Mouse (Mus musculus): Measurements from ENCODE around the gene Ntsr1. TPM values are rescaled to one million over a fixed set of nuclear protein-coding genes. Genes with fewer than 3 reads are reported as not detected.

The Ntsr1 gene
- total RNA-seq, 1 experiment = 0.09 TPM

- no peak for DNase-seq (ENCODE audit: low read depth, low spot score)
- peaks cover 0 to 3% of the 10 kb centered on the region in 2 experiments; a peak in 1 of 4 replicates for H3K4me1 ChIP-seq (ENCODE audit: control insufficient read depth in 2 of 2, insufficient read depth in 2 of 2, low read length in 2 of 2, poor library complexity in 1 of 2)
- H3K9me3 ChIP-seq (ENCODE audit: control insufficient read depth, insufficient read depth, low read depth, low read length) = no peaks in the 10 kb centered on the region
- no peak overlapping the region for H3K27ac ChIP-seq (ENCODE audit: insufficient read depth, low read depth, low read length, poor library complexity, severe bottlenecking)
- TF ChIP-seq HCFC1 (IDR thresholded peaks at IDR 0.05; ENCODE audit: borderline replicate concordance, insufficient read depth, low read length) = no peak
- no peak for TF ChIP-seq ZC3H11A (IDR thresholded peaks at IDR 0.05; ENCODE audit: borderline replicate concordance, low read depth, low read length)
- TF ChIP-seq ZNF384 (IDR thresholded peaks at IDR 0.05; ENCODE audit: low read depth, low read length) = no peak
- TF ChIP-seq MAFK (IDR thresholded peaks at IDR 0.05; ENCODE audit: insufficient read depth, low read depth, low read length) = no peak
- no peak for TF ChIP-seq CHD2 (IDR thresholded peaks at IDR 0.05; ENCODE audit: low read depth, low read length)
- H3K4me3 ChIP-seq (ENCODE audit: insufficient read depth in 1 of 2, low read depth in 1 of 2, low read length in 2 of 2, poor library complexity in 1 of 2, severe bottlenecking in 1 of 2) = no peak overlapping the region
- in situ Hi-C loops (cut with MboI; ENCODE audit: low sequenced_read_pairs in 2 of 2, unreplicated experiment in 2 of 2) = no loop called here
- H3K36me3 ChIP-seq (ENCODE audit: control insufficient read depth, insufficient read depth, low read length, poor library complexity, severe bottlenecking) = no peaks in the 10 kb centered on the region
- no peak overlapping the region for H3K9ac ChIP-seq (ENCODE audit: insufficient read depth, low read depth, low read length, poor library complexity, severe bottlenecking)
These were observed 32.1 kb downstream of the Ntsr1 start for GRCm38 (mm10) chr2:180531671-180532385.

- TF ChIP-seq ZC3H11A (IDR thresholded peaks at IDR 0.05; ENCODE audit: borderline replicate concordance, low read depth, low read length) (no peak), ZNF384 (IDR thresholded peaks at IDR 0.05; ENCODE audit: low read depth, low read length) (no peak), HCFC1 (IDR thresholded peaks at IDR 0.05; ENCODE audit: borderline replicate concordance, insufficient read depth, low read length) (no peak), CHD2 (IDR thresholded peaks at IDR 0.05; ENCODE audit: low read depth, low read length) (no peak), MAFK (IDR thresholded peaks at IDR 0.05; ENCODE audit: insufficient read depth, low read depth, low read length) (no peak)
- peaks cover 0 to 3% of the 10 kb centered on the region in 2 experiments; a peak in 1 of 4 replicates for H3K4me1 ChIP-seq (ENCODE audit: control insufficient read depth in 2 of 2, insufficient read depth in 2 of 2, low read length in 2 of 2, poor library complexity in 1 of 2)
- no peaks in the 10 kb centered on the region for H3K36me3 ChIP-seq (ENCODE audit: control insufficient read depth, insufficient read depth, low read length, poor library complexity, severe bottlenecking)
- H3K4me3 ChIP-seq (ENCODE audit: insufficient read depth in 1 of 2, low read depth in 1 of 2, low read length in 2 of 2, poor library complexity in 1 of 2, severe bottlenecking in 1 of 2) = no peak overlapping the region
- H3K9me3 ChIP-seq (ENCODE audit: control insufficient read depth, insufficient read depth, low read depth, low read length) = no peaks in the 10 kb centered on the region
- DNase-seq (ENCODE audit: low read depth, low spot score) = no peak
- H3K27ac ChIP-seq (ENCODE audit: insufficient read depth, low read depth, low read length, poor library complexity, severe bottlenecking) = no peak overlapping the region
- no peak overlapping the region for H3K9ac ChIP-seq (ENCODE audit: insufficient read depth, low read depth, low read length, poor library complexity, severe bottlenecking)
- in situ Hi-C loops (cut with MboI; ENCODE audit: low sequenced_read_pairs in 2 of 2, unreplicated experiment in 2 of 2) = no loop called here
These were observed 32.7 kb downstream of the Ntsr1 start for GRCm38 (mm10) chr2:180532386-180532995.

- peaks cover 0 to 3% of the 10 kb centered on the region in 2 experiments; a peak in 1 of 4 replicates for H3K4me1 ChIP-seq (ENCODE audit: control insufficient read depth in 2 of 2, insufficient read depth in 2 of 2, low read length in 2 of 2, poor library complexity in 1 of 2)
- no peak overlapping the region for H3K9ac ChIP-seq (ENCODE audit: insufficient read depth, low read depth, low read length, poor library complexity, severe bottlenecking)
- DNase-seq (ENCODE audit: low read depth, low spot score) = no peak
- TF ChIP-seq ZNF384 (IDR thresholded peaks at IDR 0.05; ENCODE audit: low read depth, low read length) (no peak), CHD2 (IDR thresholded peaks at IDR 0.05; ENCODE audit: low read depth, low read length) (no peak), MAFK (IDR thresholded peaks at IDR 0.05; ENCODE audit: insufficient read depth, low read depth, low read length) (no peak), HCFC1 (IDR thresholded peaks at IDR 0.05; ENCODE audit: borderline replicate concordance, insufficient read depth, low read length) (no peak), ZC3H11A (IDR thresholded peaks at IDR 0.05; ENCODE audit: borderline replicate concordance, low read depth, low read length) (no peak)
- H3K4me3 ChIP-seq (ENCODE audit: insufficient read depth in 1 of 2, low read depth in 1 of 2, low read length in 2 of 2, poor library complexity in 1 of 2, severe bottlenecking in 1 of 2) = no peak overlapping the region
- in situ Hi-C loops (cut with MboI; ENCODE audit: low sequenced_read_pairs in 2 of 2, unreplicated experiment in 2 of 2) = no loop called here
- H3K9me3 ChIP-seq (ENCODE audit: control insufficient read depth, insufficient read depth, low read depth, low read length) = no peaks in the 10 kb centered on the region
- H3K27ac ChIP-seq (ENCODE audit: insufficient read depth, low read depth, low read length, poor library complexity, severe bottlenecking) = no peak overlapping the region
- H3K36me3 ChIP-seq (ENCODE audit: control insufficient read depth, insufficient read depth, low read length, poor library complexity, severe bottlenecking) = no peaks in the 10 kb centered on the region
These were observed 33.5 kb downstream of the Ntsr1 start for GRCm38 (mm10) chr2:180533237-180533636.

DNA sequence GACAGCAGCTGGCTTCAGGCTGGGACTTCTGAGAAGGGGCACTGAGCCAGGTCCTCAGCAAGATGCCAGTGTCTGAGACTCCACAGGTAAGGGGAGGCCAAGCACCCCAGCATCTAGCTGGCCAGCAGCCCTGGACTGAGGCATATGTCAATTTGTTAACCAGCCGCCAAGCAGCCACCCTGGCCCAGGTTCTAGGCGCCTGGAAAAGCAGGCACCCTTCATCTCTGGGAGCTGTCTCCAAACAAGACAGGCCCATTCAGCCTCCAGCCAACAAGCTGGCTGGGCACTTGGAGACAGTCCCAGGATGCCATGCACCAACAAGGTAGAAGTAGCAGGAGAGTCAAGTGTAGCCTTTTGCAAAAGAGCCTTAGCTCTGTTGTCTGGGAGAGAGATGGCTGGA, 43.9 kb downstream of the Ntsr1 start:
- Histone ChIP-seq H3K4me1 (ENCODE audit: control insufficient read depth in 2 of 2, insufficient read depth in 2 of 2, low read length in 2 of 2, poor library complexity in 1 of 2) (peaks cover 0 to 3% of the 10 kb centered on the region in 2 experiments; a peak in 2 of 4 replicates), H3K27ac (ENCODE audit: insufficient read depth, low read depth, low read length, poor library complexity, severe bottlenecking) (no peak overlapping the region), H3K36me3 (ENCODE audit: control insufficient read depth, insufficient read depth, low read length, poor library complexity, severe bottlenecking) (no peaks in the 10 kb centered on the region), H3K4me3 (ENCODE audit: insufficient read depth in 1 of 2, low read depth in 1 of 2, low read length in 2 of 2, poor library complexity in 1 of 2, severe bottlenecking in 1 of 2) (no peak overlapping the region), H3K9me3 (ENCODE audit: control insufficient read depth, insufficient read depth, low read depth, low read length) (no peaks in the 10 kb centered on the region), H3K9ac (ENCODE audit: insufficient read depth, low read depth, low read length, poor library complexity, severe bottlenecking) (no peak overlapping the region)
- no peak for TF ChIP-seq MAFK (IDR thresholded peaks at IDR 0.05; ENCODE audit: insufficient read depth, low read depth, low read length)
- TF ChIP-seq CHD2 (IDR thresholded peaks at IDR 0.05; ENCODE audit: low read depth, low read length) = no peak
- no peak for TF ChIP-seq ZNF384 (IDR thresholded peaks at IDR 0.05; ENCODE audit: low read depth, low read length)
- no peak for TF ChIP-seq HCFC1 (IDR thresholded peaks at IDR 0.05; ENCODE audit: borderline replicate concordance, insufficient read depth, low read length)
- no peak for TF ChIP-seq ZC3H11A (IDR thresholded peaks at IDR 0.05; ENCODE audit: borderline replicate concordance, low read depth, low read length)
- DNase-seq (ENCODE audit: low read depth, low spot score) = no peak
- in situ Hi-C loops (cut with MboI; ENCODE audit: low sequenced_read_pairs in 2 of 2, unreplicated experiment in 2 of 2) = no loop called here

All from ES-E14 (cell line).